Mouse (Mus musculus): Measurements from ENCODE around the gene Mast3. TPM values are rescaled to one million over a fixed set of nuclear protein-coding genes. Genes with fewer than 3 reads are reported as not detected.
A peak's percentile ranks its signal among the peaks of the same experiment; 100 is the strongest.

Mast3 gene
- polyA plus RNA-seq, 1 experiment: 31.7 TPM

DNA sequence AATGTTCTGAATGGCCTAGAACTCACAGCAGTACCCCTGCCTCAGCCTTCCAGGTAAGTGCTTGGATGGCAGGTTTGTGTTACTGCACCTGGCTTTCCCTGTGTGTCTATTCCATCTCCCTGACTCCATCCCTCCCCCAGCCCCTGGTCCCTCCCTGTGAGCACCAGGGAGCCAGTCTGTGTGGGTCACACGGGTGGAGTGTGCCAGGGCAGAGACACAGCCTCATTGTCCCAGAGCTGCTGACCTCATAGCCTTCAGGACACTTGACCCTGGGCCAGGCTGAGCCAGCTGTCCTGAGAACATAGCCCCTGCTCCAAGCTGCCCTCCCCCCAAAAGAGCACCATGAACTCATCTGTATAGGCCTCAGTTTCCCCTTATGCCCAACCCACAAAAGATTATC, 2.5 kb upstream of the Mast3 start:
- no peak overlapping the region for H3K4me2 ChIP-seq (ENCODE audit: low read depth)
- H3K4me3 ChIP-seq: no peak overlapping the region
- H3ac ChIP-seq (ENCODE audit: control insufficient read depth, insufficient read length): no peak overlapping the region
- no peaks in the 10 kb centered on the region for H3K27me3 ChIP-seq (ENCODE audit: control insufficient read depth, insufficient read depth, insufficient read length)
- no peaks in the 10 kb centered on the region for H3K36me3 ChIP-seq (ENCODE audit: control insufficient read depth, insufficient read depth)
- H3K79me2 ChIP-seq (ENCODE audit: control insufficient read depth, insufficient read depth): no peaks in the 10 kb centered on the region
- TF ChIP-seq MYOG (IDR thresholded peaks at IDR 0.05; ENCODE audit: control insufficient read depth in 1 of 3, insufficient read depth in 1 of 3, insufficient read length in 2 of 3, low read depth in 2 of 3): no peak
- TF ChIP-seq USF1 (IDR thresholded peaks at IDR 0.05; ENCODE audit: low read depth): no peak
- TF ChIP-seq POLR2A (IDR thresholded peaks at IDR 0.05; ENCODE audit: insufficient read length, low read depth): no peak
- TF ChIP-seq MYOD1 (IDR thresholded peaks at IDR 0.05; ENCODE audit: control insufficient read depth in 1 of 3, insufficient read length in 2 of 3, low read depth in 2 of 3): no peak
- no peak for TF ChIP-seq E2F4 (IDR thresholded peaks at IDR 0.05; ENCODE audit: insufficient read depth)
- TF ChIP-seq TCF3 (IDR thresholded peaks at IDR 0.05; ENCODE audit: insufficient read length, low read depth): no peak
- no peak for TF ChIP-seq POLR2AphosphoS2 (IDR thresholded peaks at IDR 0.05; ENCODE audit: insufficient read length, low read depth)
- no peak for TF ChIP-seq TCF12 (IDR thresholded peaks at IDR 0.05; ENCODE audit: insufficient read depth, poor library complexity, severe bottlenecking)
- no peak for TF ChIP-seq MAX (IDR thresholded peaks at IDR 0.05; ENCODE audit: low read depth)
- TF ChIP-seq CEBPB (IDR thresholded peaks at IDR 0.05; ENCODE audit: insufficient read depth, poor library complexity, severe bottlenecking): no peak
- no peak for TF ChIP-seq REST (IDR thresholded peaks at IDR 0.05; ENCODE audit: insufficient read depth, insufficient read length)
- TF ChIP-seq SRF (IDR thresholded peaks at IDR 0.05; ENCODE audit: control insufficient read depth, insufficient read length, low read depth): no peak

DNA sequence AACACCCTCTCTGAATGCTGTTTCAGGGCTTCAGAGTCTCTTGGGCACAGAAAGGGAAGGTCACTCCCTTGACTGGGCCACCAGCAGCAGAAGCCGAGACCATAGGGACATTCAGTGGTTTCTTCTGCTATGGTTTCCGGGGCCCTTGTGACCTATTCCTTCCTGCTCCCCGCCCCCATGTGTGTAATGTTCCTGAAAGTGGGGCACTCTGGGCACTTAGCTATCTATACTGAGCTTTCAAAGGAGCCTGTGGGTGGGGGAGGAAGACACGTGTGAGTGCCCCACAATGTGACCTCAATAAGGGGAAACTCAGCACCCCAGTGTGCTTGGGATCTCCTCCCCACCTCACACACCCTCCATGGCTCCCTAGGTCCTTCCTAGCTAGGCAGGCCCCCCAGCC, 1.7 kb upstream of the Mast3 start:
- no peaks in the 10 kb centered on the region for H3K27me3 ChIP-seq (ENCODE audit: control insufficient read depth, insufficient read depth, insufficient read length)
- TF ChIP-seq POLR2AphosphoS2 (IDR thresholded peaks at IDR 0.05; ENCODE audit: insufficient read length, low read depth): no peak
- TF ChIP-seq CEBPB (IDR thresholded peaks at IDR 0.05; ENCODE audit: insufficient read depth, poor library complexity, severe bottlenecking): no peak
- TF ChIP-seq TCF12 (IDR thresholded peaks at IDR 0.05; ENCODE audit: insufficient read depth, poor library complexity, severe bottlenecking): no peak
- no peak for TF ChIP-seq TCF3 (IDR thresholded peaks at IDR 0.05; ENCODE audit: insufficient read length, low read depth)
- TF ChIP-seq SRF (IDR thresholded peaks at IDR 0.05; ENCODE audit: control insufficient read depth, insufficient read length, low read depth): no peak
- no peak for TF ChIP-seq USF1 (IDR thresholded peaks at IDR 0.05; ENCODE audit: low read depth)
- no peak for TF ChIP-seq MYOD1 (IDR thresholded peaks at IDR 0.05; ENCODE audit: control insufficient read depth in 1 of 3, insufficient read length in 2 of 3, low read depth in 2 of 3)
- no peak for TF ChIP-seq E2F4 (IDR thresholded peaks at IDR 0.05; ENCODE audit: insufficient read depth)
- TF ChIP-seq MAX (IDR thresholded peaks at IDR 0.05; ENCODE audit: low read depth): no peak
- TF ChIP-seq MYOG (IDR thresholded peaks at IDR 0.05; ENCODE audit: control insufficient read depth in 1 of 3, insufficient read depth in 1 of 3, insufficient read length in 2 of 3, low read depth in 2 of 3): no peak
- no peak for TF ChIP-seq POLR2A (IDR thresholded peaks at IDR 0.05; ENCODE audit: insufficient read length, low read depth)
- no peak for TF ChIP-seq REST (IDR thresholded peaks at IDR 0.05; ENCODE audit: insufficient read depth, insufficient read length)
- no peak overlapping the region for H3K4me3 ChIP-seq

DNA sequence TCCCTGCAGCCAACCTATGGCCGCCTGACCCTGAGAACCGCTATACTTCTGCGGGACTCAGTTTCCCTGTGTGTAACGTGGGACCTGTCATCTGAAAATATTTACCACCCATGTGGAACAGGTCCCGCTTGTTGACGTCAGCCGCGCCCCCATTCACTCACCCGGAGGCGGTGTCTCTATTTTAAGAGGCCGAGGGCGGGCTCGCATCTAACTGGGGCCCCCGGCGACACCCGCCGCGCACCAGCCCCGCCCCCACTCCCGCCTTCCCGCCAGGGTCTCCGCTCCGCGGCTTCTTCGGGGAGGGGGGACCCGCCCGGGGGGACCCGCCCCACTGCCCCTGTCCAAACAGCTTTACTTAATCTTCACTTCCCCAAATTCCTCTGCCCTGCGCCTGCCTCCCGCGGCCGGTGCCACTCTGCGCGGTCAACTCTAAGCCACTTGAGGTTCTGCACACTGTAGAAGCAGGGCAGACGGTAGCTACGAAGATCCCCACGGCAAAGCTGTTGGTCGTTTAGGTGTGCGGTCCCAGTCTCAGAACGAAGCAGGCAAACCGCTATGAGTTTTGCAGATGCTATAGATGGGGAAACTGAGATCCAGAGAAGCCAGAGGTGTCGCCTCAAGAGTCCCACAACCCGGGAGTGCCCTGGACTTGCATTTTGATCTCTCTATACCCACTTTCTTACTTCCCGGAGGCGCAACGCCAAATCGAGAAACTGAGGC, 933 bp downstream of the Mast3 start:
- no peaks in the 10 kb centered on the region for H3K27me3 ChIP-seq (ENCODE audit: control insufficient read depth, insufficient read depth, insufficient read length)
- H3K36me3 ChIP-seq (ENCODE audit: control insufficient read depth, insufficient read depth): no peaks in the 10 kb centered on the region
- H3K4me3 ChIP-seq: peak overlapping the region; percentile 48
- TF ChIP-seq REST (IDR thresholded peaks at IDR 0.05; ENCODE audit: insufficient read depth, insufficient read length): no peak
- TF ChIP-seq TCF3 (IDR thresholded peaks at IDR 0.05; ENCODE audit: insufficient read length, low read depth): no peak
- peak overlapping the region; percentile 23 for H3ac ChIP-seq (ENCODE audit: control insufficient read depth, insufficient read length)
- H3K79me2 ChIP-seq (ENCODE audit: control insufficient read depth, insufficient read depth): no peaks in the 10 kb centered on the region
- H3K4me2 ChIP-seq (ENCODE audit: low read depth): peak overlapping the region; percentile 97

More for the DNA sequence above, 1.7 kb upstream of the Mast3 start:
- Histone ChIP-seq H3K79me2 (ENCODE audit: control insufficient read depth, insufficient read depth) (no peaks in the 10 kb centered on the region), H3K36me3 (ENCODE audit: control insufficient read depth, insufficient read depth) (no peaks in the 10 kb centered on the region), H3K4me2 (ENCODE audit: low read depth) (no peak overlapping the region), H3ac (ENCODE audit: control insufficient read depth, insufficient read length) (no peak overlapping the region)

DNA sequence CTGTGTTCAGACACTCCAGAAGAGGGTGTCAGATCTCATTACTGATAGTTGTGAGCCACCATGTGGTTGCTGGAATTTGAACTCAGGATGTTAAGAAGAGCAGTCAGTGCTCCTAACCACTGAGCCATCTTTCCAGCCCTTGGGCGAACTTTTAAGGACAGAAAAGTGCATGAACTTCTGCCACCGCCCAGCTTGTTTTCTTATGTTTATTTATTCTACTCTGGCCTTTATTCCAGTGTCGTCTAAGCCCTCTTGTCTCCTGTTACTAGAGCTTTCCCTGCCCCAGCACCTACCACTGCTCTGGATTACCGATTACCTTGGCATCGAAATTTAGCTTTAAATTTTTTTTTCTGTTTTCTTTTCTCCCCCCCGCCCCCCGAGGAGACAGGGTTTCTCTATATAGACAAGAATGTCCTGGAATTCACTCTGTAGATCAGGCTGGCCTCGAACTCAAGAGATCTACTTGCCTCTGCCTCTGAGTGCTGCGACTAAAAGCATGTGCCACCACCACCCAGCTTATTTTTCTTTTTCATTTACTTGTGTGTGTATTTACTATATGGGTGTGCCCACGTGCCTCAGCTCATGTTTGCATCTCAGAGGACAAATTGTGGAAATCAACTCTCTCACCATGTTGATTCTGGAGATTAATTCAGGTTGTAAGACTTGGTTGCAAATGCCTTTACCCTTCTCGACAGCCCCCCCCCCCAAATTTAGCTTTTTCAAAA, 1.9 kb downstream of the Mast3 start:
- TF ChIP-seq SRF (IDR thresholded peaks at IDR 0.05; ENCODE audit: control insufficient read depth, insufficient read length, low read depth): no peak
- TF ChIP-seq POLR2A (IDR thresholded peaks at IDR 0.05; ENCODE audit: insufficient read length, low read depth): no peak
- no peak for TF ChIP-seq MYOD1 (IDR thresholded peaks at IDR 0.05; ENCODE audit: control insufficient read depth in 1 of 3, insufficient read length in 2 of 3, low read depth in 2 of 3)
- TF ChIP-seq TCF12 (IDR thresholded peaks at IDR 0.05; ENCODE audit: insufficient read depth, poor library complexity, severe bottlenecking): no peak
- TF ChIP-seq USF1 (IDR thresholded peaks at IDR 0.05; ENCODE audit: low read depth): no peak
- no peak for TF ChIP-seq E2F4 (IDR thresholded peaks at IDR 0.05; ENCODE audit: insufficient read depth)
- TF ChIP-seq REST (IDR thresholded peaks at IDR 0.05; ENCODE audit: insufficient read depth, insufficient read length): no peak
- TF ChIP-seq POLR2AphosphoS2 (IDR thresholded peaks at IDR 0.05; ENCODE audit: insufficient read length, low read depth): no peak
- no peak for TF ChIP-seq MAX (IDR thresholded peaks at IDR 0.05; ENCODE audit: low read depth)
- TF ChIP-seq CEBPB (IDR thresholded peaks at IDR 0.05; ENCODE audit: insufficient read depth, poor library complexity, severe bottlenecking): no peak
- no peak for TF ChIP-seq MYOG (IDR thresholded peaks at IDR 0.05; ENCODE audit: control insufficient read depth in 1 of 3, insufficient read depth in 1 of 3, insufficient read length in 2 of 3, low read depth in 2 of 3)
- no peak for TF ChIP-seq TCF3 (IDR thresholded peaks at IDR 0.05; ENCODE audit: insufficient read length, low read depth)
- no peaks in the 10 kb centered on the region for H3K27me3 ChIP-seq (ENCODE audit: control insufficient read depth, insufficient read depth, insufficient read length)
- H3K4me3 ChIP-seq: peak overlapping the region; percentile 48
- H3K36me3 ChIP-seq (ENCODE audit: control insufficient read depth, insufficient read depth): no peaks in the 10 kb centered on the region
- no peaks in the 10 kb centered on the region for H3K79me2 ChIP-seq (ENCODE audit: control insufficient read depth, insufficient read depth)
- peak overlapping the region; percentile 97 for H3K4me2 ChIP-seq (ENCODE audit: low read depth)
- no peak overlapping the region for H3ac ChIP-seq (ENCODE audit: control insufficient read depth, insufficient read length)

All from myocyte (in vitro differentiated cells).